Mouse (Mus musculus): ENCODE measurements around the gene Lrrc3c. TPM values are rescaled to one million over a fixed set of nuclear protein-coding genes. Genes with fewer than 3 reads are reported as not detected.

The Lrrc3c gene
- polyA plus RNA-seq (2016; fragmentation: Nextera tagmentation; extraction: Ambion mirVana), result not detected in 2 replicates

- no peak for DNase-seq (ENCODE audit: low spot score)
- H3K4me3 ChIP-seq, result 0 out of 2 replicates have a peak within 1 kb of the TSS, but pooled peaks have one; percentile 5
- H3K36me3 ChIP-seq, result no peaks in the 10 kb centered on the region
- peaks cover 52% of the 10 kb centered on the region for H3K27me3 ChIP-seq (ENCODE audit: low read depth, poor library complexity, severe bottlenecking)
- H3K27ac ChIP-seq, result no peak within 1 kb of the TSS
- peaks cover 15% of the 10 kb centered on the region for H3K4me1 ChIP-seq
- H3K9me3 ChIP-seq (replicated peaks), result no peaks in the 10 kb centered on the region
- 87% methylated on average over 8 of the region's 8 CpGs for WGBS
Measured at GRCm38 (mm10) chr11:98597991-98598390, at the start of gene Lrrc3c. Gene Lrrc3c (plus strand): TSS chr11:98598291.

GRCm38 (mm10) chr11:98549363-98549762, 48.7 kb upstream of the Lrrc3c start:
- DNase-seq (ENCODE audit: low spot score), result no peak
- Histone ChIP-seq H3K36me3 (no peaks in the 10 kb centered on the region), H3K4me1 (peaks cover 13% of the 10 kb centered on the region), H3K4me3 (no peak overlapping the region), H3K27me3 (ENCODE audit: low read depth, poor library complexity, severe bottlenecking) (peaks cover 65% of the 10 kb centered on the region), H3K9me3 (replicated peaks) (no peaks in the 10 kb centered on the region), H3K27ac (no peak overlapping the region)
- WGBS, result 69% methylated on average over 4 of the region's 4 CpGs

- no peak for DNase-seq (ENCODE audit: low spot score)
- H3K27ac ChIP-seq, result peak overlapping the region; percentile 88
- no peaks in the 10 kb centered on the region for H3K36me3 ChIP-seq
- WGBS, result 19% methylated on average over 20 of the region's 20 CpGs
- peaks cover 54% of the 10 kb centered on the region for H3K27me3 ChIP-seq (ENCODE audit: low read depth, poor library complexity, severe bottlenecking)
- no peaks in the 10 kb centered on the region for H3K9me3 ChIP-seq (replicated peaks)
- H3K4me3 ChIP-seq, result peak overlapping the region; percentile 69
- peaks cover 10% of the 10 kb centered on the region for H3K4me1 ChIP-seq
Measured at GRCm38 (mm10) chr11:98550311-98550974, 47.6 kb upstream of the Lrrc3c start.

GRCm38 (mm10) chr11:98550975-98551828, 46.9 kb upstream of the Lrrc3c start, which contains the start of gene Zpbp2:
Gene Zpbp2 (plus strand): TSS chr11:98551097.
- WGBS, result 1% methylated on average over 51 of the region's 51 CpGs
- Histone ChIP-seq H3K4me3 (peak within 1 kb of the TSS; percentile 69), H3K27me3 (ENCODE audit: low read depth, poor library complexity, severe bottlenecking) (peaks cover 46% of the 10 kb centered on the region), H3K36me3 (no peaks in the 10 kb centered on the region), H3K27ac (peak within 1 kb of the TSS; percentile 88), H3K4me1 (peaks cover 5% of the 10 kb centered on the region), H3K9me3 (replicated peaks) (no peaks in the 10 kb centered on the region)
- DNase-seq (ENCODE audit: low spot score), result peak; percentile 97

GRCm38 (mm10) chr11:98553966-98554365, 44.1 kb upstream of the Lrrc3c start:
- Histone ChIP-seq H3K27ac (no peak overlapping the region), H3K4me3 (no peak overlapping the region), H3K27me3 (ENCODE audit: low read depth, poor library complexity, severe bottlenecking) (peaks cover 19% of the 10 kb centered on the region), H3K4me1 (peaks cover 5% of the 10 kb centered on the region), H3K9me3 (replicated peaks) (no peaks in the 10 kb centered on the region), H3K36me3 (no peaks in the 10 kb centered on the region)
- WGBS, result 89% methylated on average over 4 of the region's 4 CpGs
- no peak for DNase-seq (ENCODE audit: low spot score)

DNA sequence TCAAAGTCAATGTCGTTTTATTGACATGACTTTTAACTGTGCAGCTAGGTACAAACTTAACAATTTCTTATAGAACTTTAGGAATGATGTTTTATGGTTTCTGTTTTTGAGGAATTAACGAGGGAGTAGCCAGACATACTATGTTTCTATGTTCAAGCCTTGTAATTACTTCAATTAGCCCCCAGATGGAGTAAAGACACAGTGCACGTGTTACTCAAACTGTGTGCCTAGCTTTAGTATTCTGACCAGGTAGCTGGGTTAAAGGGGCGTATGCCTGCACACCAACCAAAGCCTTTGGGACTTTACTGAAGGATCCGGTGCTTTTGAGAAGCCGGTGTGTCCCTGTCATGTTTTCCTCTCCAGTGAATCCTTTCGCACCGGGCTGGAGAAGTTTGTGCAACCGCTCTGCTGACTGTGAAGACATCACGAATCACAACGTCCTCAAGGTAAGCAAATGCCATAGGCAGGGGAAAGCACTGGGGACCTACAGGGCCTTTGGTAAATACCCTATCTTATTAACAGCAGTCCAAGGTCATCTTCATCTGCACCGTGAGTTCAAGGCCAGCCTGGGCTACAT, 42.9 kb upstream of the Lrrc3c start:
- Histone ChIP-seq H3K27me3 (ENCODE audit: low read depth, poor library complexity, severe bottlenecking) (peaks cover 12% of the 10 kb centered on the region), H3K27ac (no peak overlapping the region), H3K4me3 (no peak overlapping the region), H3K36me3 (no peaks in the 10 kb centered on the region), H3K9me3 (replicated peaks) (no peaks in the 10 kb centered on the region), H3K4me1 (peaks cover 5% of the 10 kb centered on the region)
- no peak for DNase-seq (ENCODE audit: low spot score)
- WGBS, result 75% methylated on average over 12 of the region's 12 CpGs

DNA sequence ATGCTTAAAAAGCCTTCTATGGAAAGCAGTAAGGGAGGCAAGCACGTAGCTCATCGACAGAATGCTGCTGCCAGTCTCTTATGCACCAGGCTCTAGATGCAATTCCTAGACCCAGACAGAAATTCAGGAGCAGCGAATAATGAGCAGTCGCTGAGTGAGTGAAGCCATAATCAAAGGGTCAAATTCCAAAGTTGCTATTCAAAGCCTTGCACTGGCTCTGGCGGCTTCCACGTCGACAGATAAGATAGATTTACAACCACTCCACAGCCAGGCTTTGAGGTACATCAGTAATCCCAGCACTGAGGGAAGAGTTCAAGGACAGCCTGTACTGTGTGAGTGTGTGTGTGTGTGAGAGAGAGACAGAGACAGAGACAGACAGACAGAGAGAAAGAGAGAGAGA, 37.1 kb upstream of the Lrrc3c start:
- 25% methylated on average over 7 of the region's 7 CpGs for WGBS
- no peak overlapping the region for H3K4me3 ChIP-seq
- peaks cover 19% of the 10 kb centered on the region for H3K4me1 ChIP-seq
- H3K27me3 ChIP-seq (ENCODE audit: low read depth, poor library complexity, severe bottlenecking), result peaks cover 5% of the 10 kb centered on the region; the same call in 1 of the 2 replicates
- no peak overlapping the region for H3K27ac ChIP-seq
- H3K9me3 ChIP-seq (replicated peaks), result no peaks in the 10 kb centered on the region
- DNase-seq (ENCODE audit: low spot score), result no peak
- no peaks in the 10 kb centered on the region for H3K36me3 ChIP-seq

GRCm38 (mm10) chr11:98563025-98563424, 35.1 kb upstream of the Lrrc3c start:
- 78% methylated on average over 3 of the region's 3 CpGs for WGBS
- no peaks in the 10 kb centered on the region for H3K36me3 ChIP-seq
- no peak for DNase-seq (ENCODE audit: low spot score)
- H3K9me3 ChIP-seq (replicated peaks), result no peaks in the 10 kb centered on the region
- peaks cover 19% of the 10 kb centered on the region for H3K4me1 ChIP-seq
- peaks cover 5% of the 10 kb centered on the region; the same call in 1 of the 2 replicates for H3K27me3 ChIP-seq (ENCODE audit: low read depth, poor library complexity, severe bottlenecking)
- no peak overlapping the region for H3K27ac ChIP-seq
- H3K4me3 ChIP-seq, result no peak overlapping the region

DNA sequence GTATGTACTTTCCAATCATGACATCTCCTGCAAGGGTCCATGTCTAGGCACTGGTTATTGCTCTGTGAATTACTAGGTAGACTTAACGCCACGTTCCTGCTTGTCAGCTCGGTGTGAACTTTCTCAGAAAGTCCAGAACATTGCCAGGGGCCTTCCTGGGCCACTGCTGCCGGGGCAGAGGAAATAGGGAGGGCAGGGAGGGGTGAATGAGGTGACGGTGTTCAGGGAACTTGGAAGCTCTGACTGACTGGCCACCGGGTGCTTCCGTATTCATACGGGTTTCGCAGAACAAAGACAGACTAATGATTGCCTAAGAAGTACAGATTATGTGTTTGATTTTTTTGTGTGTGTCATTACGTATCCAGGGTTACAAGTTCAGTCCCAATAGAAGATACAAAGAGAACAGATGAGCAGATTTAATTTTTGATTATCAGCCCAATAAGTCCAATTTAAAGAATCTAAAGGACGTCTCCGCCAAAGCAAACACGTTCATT, 34.1 kb upstream of the Lrrc3c start:
- Histone ChIP-seq H3K27ac (no peak overlapping the region), H3K4me3 (no peak overlapping the region), H3K9me3 (replicated peaks) (no peaks in the 10 kb centered on the region), H3K4me1 (peaks cover 19% of the 10 kb centered on the region), H3K27me3 (ENCODE audit: low read depth, poor library complexity, severe bottlenecking) (peaks cover 5% of the 10 kb centered on the region; the same call in 1 of the 2 replicates), H3K36me3 (no peaks in the 10 kb centered on the region)
- DNase-seq (ENCODE audit: low spot score), result no peak
- WGBS, result 71% methylated on average over 13 of the region's 13 CpGs

- no peak overlapping the region for H3K27ac ChIP-seq
- 86% methylated on average over 8 of the region's 8 CpGs for WGBS
- DNase-seq (ENCODE audit: low spot score), result no peak
Measured at GRCm38 (mm10) chr11:98568326-98568725, 29.8 kb upstream of the Lrrc3c start.

DNA sequence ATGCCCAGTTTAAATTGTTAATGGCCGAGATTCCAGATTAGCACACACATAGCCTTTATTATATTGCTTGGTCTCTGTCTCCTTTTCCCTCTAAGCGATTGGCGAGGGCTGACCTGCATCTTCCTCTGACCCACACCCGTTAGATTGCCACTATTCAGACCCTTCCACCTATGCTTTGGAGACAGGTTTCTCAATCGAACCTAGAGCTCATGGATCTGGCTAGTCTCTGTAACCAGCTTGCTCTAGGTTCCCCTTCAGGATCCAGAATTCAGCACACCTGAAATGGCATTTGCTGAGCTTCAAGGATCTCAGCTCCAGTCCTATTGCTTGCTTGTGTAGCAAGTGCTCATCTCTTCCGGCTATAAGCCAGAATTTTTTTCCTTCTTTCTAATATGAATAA, 28.6 kb upstream of the Lrrc3c start:
- no peaks in the 10 kb centered on the region for H3K36me3 ChIP-seq
- no peak for DNase-seq (ENCODE audit: low spot score)
- H3K4me3 ChIP-seq, result no peak overlapping the region
- H3K9me3 ChIP-seq (replicated peaks), result no peaks in the 10 kb centered on the region
- H3K27me3 ChIP-seq (ENCODE audit: low read depth, poor library complexity, severe bottlenecking), result no peaks in the 10 kb centered on the region
- H3K4me1 ChIP-seq, result no peaks in the 10 kb centered on the region
- no peak overlapping the region for H3K27ac ChIP-seq
- WGBS, result 84% methylated on average over 6 of the region's 6 CpGs

More at GRCm38 (mm10) chr11:98568326-98568725, 29.8 kb upstream of the Lrrc3c start:
- H3K4me3 ChIP-seq, result no peak overlapping the region
- H3K36me3 ChIP-seq, result no peaks in the 10 kb centered on the region
- H3K27me3 ChIP-seq (ENCODE audit: low read depth, poor library complexity, severe bottlenecking), result no peaks in the 10 kb centered on the region
- no peaks in the 10 kb centered on the region for H3K4me1 ChIP-seq
- no peaks in the 10 kb centered on the region for H3K9me3 ChIP-seq (replicated peaks)

- H3K36me3 ChIP-seq, result peaks cover 30% of the 10 kb centered on the region
- H3K9me3 ChIP-seq (replicated peaks), result no peaks in the 10 kb centered on the region
- WGBS, result 87% methylated on average over 5 of the region's 5 CpGs
- H3K27ac ChIP-seq, result no peak overlapping the region
- no peak overlapping the region for H3K4me3 ChIP-seq
- H3K4me1 ChIP-seq, result no peaks in the 10 kb centered on the region
- DNase-seq (ENCODE audit: low spot score), result no peak
- no peaks in the 10 kb centered on the region for H3K27me3 ChIP-seq (ENCODE audit: low read depth, poor library complexity, severe bottlenecking)
Measured at GRCm38 (mm10) chr11:98577776-98578175, 20.3 kb upstream of the Lrrc3c start.

Measured in limb, embryonic 10.5 days (tissue).